Mouse (Mus musculus): Measurements from ENCODE around the gene Taf11.

Gene Taf11

DNA sequence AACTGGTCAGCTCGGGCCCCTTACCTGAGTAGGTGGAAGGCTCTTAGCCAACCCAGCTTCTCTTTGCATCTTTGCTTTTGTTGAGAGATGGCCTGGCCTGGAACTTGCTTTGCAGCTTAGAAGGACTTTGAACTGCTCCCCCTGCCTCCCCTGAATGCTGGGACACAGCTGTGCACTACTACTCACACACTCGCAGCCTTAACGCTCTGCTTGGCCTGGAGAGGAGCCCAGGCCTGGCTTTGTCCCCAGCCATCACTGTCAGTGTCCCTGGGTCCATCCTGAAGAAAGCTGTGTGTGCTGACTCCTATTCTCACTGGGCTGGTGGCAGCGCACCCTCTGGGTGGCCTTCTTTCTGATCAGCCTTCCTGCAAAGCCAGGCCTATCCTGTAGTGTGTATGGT, 11.0 kb upstream of the Taf11 start:
- DNase-seq (ENCODE audit: low spot score): no peak

DNA sequence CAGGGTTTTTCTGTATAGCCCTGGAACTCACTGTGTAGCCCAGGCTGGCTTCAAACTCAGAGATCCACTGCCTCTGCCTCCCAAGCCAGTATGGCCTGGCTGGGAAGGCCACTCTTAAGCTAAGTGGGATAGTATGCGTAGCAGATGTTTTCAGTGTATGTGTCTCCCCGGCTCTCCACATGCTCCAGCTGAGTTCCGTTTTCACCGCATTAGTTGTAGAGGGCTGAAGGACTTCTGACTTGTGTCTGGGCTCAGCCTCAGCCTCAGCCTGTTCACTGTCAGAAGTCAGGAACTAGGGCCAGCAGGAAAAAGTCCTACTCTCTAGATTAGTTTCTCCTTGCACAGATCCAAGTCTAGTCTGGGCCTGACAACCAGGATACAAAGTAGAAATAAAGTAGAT, 6.7 kb upstream of the Taf11 start:
- DNase-seq (ENCODE audit: low spot score): no peak

DNA sequence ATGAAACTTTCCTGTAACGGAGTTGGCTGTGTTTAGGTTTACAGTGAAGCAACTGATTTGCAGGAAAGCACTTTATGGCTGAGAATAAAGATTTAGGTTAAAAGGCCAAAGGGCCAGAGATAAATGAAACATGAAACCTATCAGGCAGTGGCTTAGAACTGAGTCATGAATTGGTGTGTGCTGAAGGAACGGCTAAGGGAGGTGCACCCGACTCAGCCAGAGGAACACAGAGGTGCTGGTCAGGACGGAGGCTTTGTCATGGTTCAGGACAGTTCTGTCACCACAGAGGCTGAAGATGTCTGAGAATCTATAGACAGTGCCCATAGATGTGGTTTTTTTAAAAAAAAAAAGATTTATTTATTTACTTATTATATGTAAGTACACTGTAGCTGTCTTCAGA, 5.1 kb upstream of the Taf11 start:
- no peak for DNase-seq (ENCODE audit: low spot score)

DNA sequence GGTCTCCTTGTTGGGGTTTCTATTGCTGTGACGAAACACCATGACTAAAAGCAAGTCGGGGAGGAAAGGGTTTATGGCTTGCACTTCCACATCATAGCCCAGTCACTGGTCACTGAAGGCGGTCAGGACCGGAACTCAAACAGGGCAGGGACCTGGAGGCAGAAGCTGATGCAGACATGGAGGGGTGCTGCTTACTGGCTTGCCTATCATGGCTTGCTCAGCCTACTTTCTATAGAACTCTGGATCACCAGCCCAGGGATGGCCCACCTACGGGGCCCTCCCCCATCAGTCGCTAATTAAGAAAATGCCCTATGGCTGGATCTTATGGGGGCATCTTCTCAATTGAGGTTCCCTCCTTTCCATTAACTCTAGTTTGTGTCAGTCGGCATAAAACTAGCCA, 1.7 kb upstream of the Taf11 start:
- no peak for DNase-seq (ENCODE audit: low spot score)

DNA sequence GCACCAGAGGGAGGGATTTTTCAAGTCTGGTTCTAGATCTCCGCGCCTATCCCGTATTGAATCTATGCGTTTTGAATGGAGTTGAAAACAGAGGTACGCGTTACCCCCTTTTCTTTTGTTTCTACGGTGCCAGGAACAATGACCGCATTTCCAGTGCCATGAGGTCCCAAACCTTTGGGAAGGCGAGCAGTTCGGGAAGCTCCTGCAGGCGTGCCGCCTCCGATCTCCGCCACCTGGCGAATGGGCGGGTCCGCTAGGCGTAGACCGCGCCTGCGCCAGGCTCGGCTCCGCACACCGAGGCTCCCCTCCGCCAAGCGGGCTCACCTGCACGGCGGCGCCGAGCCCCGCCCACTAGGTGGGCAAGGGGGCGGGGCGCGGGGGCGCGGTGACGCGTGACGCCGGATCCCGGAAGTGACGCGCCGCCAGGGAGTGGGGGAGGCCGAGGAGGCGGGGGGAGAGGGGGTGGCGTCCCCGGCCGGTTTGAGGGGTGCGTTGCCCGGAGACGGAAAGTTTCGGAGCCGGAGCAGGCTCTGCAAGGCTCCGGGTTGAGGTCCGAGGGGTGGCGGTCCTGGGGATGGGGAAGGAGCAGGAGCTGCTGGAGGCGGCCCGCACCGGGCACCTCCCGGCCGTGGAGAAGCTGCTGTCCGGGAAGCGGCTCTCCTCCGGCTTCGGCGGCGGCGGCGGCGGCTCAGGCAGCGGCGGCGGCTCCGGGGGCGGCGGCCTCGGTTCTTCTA, 589 bp downstream of the Taf11 start, which contains the start of gene Anks1:
TSS of gene Anks1 (plus strand) at position 419 of the 734 bp plus-strand sequence.
- peak; percentile 88 for DNase-seq (ENCODE audit: low spot score)

DNA sequence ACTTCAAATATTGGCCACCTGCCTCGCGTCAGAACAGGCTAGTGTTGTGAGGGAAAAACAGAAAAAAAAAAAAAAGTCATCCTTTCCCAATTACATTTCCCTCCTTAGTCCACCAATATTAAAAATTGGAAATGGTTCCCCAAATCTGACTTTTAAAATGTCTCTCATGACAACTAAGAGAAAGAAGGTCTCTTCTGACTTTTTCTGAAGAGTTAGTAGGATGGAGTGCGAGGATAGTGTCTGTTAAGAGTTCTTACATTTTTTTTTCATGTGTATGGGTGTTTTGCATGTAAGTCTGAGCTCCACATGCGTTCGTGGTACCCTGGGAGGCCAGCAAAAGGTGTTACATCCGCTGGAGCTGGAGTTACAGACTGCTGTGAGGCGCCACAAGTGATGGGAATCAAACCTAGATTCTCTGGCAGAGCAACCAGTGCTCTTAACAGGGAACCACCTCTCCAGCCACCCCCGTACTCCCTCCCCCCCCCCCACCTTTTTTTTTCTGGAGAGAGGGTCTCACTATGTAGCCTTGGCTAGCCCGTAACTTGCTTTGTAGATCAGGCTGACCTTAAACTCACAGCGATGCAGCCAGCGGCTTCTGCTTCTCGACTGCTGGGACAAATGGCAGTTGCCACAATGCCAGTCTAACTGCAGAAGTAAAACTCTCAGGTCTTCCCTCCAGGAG, 1.3 kb downstream of the Taf11 start:
- DNase-seq (ENCODE audit: low spot score): peak; percentile 52

DNA sequence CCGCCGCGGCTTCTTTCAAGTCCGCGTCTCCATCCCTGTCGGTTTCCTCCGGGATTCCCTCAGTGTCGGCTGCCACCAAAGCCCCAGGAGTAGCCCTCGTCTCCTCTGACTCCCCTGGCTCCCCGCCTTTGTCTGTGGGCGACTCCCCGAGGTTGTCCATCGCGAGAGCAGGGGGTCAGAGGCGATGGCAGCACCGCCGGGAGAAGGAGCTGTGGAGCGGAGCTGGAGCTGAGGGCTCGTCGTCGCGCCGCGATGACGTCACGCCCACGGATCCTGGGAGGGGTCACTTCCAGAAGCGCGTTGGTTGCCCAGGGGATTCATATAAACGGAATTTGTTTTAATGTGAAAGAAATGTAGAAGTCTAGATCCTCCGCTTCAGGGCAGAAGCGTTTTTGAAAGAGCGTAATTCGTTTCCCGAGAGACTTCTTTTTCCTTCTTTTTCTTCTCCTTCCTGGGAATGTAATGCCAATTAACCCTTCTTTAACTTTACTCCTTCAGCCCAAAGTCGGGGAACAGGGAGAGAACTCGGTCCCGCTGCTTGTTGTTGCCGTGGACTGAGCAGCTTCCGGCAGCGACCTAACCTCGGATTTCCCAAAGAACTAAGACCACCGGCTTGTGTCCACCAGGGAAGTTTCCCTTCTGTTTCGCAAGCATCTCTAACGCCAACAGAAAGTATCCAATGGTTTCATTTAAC, 2.0 kb downstream of the Taf11 start:
- peak; percentile 97 for DNase-seq (ENCODE audit: low spot score)

DNA sequence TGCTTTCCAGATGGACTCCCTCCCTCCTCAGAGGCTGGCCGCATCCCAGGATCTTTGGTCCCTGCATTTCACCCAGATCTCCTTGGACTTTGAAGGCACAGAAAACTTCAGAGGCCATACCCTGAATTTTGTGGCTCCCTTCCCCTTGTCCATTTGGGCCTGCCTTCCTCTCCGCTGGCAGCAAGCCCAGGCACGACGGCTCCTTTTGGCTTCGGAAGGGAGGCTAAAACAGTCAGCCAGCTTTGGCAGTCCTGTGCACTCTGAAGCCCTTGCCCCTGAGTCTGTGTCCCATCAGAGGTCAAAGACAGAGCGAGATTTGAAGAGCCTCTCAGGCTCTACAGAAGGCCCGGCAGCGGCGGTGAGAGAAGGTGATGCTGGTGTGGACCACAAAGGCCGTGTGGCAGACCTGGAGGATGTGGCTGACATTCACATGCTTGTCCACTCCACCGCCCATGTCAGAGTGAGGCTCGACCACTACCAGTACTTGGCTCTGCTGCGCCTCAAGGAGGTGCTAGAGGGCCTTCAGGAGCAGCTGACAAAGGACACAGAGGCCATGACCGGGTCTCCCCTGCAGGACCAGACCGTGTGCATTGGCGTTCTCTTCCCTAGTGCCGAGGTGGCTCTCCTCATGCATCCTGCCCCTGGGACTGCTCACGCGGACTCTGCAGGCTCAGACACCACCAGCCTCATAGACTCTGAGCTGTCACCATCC, 23.0 kb downstream of the Taf11 start:
- no peak for DNase-seq (ENCODE audit: low spot score)

DNA sequence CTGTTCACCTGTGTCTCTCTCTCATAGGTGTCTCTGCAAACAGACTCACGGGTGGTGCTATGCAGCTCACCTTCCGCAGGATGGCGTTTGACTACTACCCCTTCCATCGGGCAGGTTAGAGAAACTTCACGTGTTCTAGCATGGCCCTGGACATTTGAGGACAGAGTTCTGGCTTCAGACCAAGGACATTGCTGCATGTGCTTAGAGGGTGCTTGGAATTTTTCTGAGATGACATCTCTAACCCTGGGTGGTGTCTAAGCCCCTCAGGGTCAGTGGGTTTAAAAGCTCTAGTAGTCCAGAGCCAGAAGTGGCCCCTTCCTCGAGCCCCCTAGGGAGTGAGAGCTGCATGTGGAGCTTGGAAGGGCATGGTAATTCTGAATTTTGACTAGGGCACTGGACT, 25.6 kb downstream of the Taf11 start:
- DNase-seq (ENCODE audit: low spot score): no peak

DNA sequence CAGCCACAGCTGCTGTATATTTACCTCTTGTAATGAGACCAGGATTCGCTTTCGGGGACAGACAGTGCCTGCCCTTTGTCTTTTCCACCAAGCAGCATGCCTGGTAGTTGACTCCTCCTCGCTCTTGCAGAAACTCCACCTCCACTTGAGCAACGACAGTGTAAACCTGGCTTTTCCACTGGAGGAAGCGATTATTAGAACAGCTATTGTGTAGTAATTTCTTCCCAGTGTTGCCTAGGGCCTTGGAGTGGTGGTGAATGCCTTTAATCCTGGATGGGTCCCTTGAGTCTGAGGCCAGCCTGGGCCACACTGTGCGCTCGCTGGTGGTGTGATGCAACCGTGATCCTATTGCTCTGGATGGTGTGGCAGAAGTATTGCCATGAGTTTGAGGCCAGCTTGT, 26.5 kb downstream of the Taf11 start:
- DNase-seq (ENCODE audit: low spot score): no peak

DNA sequence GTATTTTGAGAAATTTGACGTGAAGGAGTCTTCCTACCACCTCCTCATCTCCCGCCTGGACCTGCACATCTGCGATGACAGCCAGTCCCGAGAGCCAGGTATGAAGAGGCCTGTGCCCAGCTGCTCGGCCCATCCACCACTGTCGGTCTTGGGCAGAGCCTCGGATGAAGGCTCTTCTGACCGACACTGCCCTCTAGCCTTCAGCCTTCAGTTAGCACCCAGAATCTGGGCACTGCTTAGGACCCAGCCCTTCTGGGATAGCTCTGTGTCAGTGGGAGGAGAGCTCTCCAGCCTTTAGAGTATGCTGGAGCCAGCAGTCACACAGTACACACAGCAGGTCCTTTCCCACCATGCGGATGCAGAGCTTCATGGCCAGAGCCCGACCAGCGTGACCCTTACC, 28.1 kb downstream of the Taf11 start:
- DNase-seq (ENCODE audit: low spot score): peak; percentile 64

DNA sequence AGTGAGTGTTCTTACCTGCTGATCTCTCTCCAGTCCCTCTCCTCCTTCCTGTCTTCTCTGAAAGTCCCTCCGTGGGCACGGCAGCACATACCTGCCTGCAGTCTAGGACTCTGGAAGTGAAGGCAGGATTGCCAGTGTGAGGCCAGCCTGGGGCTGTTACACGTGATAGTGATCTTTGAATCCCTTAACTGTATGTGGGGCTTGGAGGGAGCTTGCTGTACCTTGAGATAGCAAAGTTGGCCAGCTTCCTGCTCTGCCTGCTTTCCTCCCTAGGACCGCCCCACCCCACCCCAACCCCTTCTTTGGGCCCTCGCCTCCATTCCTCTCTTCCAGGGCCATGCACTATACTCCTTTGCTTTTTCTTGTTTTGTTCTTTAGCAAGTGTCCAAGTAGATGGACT, 35.1 kb downstream of the Taf11 start:
- no peak for DNase-seq (ENCODE audit: low spot score)

DNA sequence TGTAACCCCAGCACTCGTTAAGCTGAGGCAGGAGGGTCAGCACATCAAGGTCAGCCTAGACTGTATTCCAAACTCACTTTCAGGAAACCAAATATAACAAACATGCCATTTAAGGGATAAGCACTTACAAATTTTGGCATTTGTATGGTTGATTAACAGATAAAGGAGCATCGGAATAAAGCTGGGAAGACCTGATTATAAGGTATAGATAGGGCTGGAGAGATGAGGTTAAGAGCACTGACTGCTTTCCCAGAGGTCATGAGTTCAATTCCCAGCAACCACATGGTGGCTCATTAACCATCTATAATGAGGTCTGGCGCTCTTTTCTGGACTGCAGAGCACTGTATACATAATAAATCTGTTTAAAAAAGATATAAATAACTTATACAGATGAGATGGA, 36.1 kb downstream of the Taf11 start:
- peak; percentile 53 for DNase-seq (ENCODE audit: low spot score)

DNA sequence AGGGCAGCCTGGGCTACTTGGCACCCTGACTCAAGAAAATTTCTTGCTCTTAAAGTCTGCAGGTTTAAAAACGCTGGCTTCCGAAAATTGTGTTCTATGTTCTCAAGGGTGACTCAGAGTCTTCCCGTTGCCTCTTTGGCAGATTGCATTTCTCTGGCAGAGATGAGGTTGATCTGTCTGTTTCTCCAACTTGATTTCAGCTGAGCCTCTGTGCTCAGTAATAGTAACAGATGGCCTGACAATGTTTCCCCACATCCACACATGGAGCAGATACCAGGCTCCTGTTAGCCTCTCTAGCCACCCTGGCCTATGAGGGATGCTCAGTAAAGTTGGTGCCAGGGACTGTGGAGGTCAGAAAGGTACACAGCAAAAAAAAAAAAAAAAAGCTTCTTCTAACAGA, 37.8 kb downstream of the Taf11 start:
- no peak for DNase-seq (ENCODE audit: low spot score)

DNA sequence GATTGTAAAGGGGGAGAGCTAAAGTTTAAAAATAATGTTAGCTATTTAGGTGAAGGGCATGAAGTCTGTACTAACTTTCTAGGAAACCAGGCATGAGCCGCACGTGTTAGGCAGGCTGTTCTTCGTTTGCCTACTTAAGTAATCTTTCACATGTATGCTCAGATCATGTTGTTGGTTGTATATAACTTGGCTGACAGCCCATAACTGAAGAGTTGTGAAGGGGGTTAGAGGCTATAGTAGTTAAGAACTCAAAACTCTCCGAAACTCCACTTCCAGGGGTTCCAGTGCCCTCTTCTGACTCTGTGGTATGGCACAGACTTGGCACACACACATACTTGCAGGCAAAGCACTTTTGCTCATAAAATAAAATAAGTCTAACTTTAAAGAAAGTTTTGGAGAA, 42.9 kb downstream of the Taf11 start:
- no peak for DNase-seq (ENCODE audit: low spot score)

DNA sequence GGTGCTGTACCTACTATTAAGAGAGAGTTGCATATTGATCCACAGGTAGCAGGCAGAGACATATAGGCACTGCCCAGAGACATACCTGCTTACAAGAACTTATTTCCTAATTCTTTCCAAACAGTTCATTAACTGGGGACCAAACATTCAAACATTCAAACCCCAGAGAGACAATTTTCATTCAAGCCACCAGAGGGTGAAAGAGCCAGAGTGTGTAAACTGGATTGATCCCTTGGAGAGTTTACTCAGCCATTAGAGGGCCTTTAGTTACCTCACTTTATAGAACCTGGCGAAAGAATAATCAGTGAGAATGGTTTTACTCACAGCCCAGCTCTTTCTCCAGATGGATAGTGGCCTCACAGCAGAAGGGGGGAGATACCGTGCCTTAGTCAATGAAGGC, 44.2 kb downstream of the Taf11 start:
- no peak for DNase-seq (ENCODE audit: low spot score)

DNA sequence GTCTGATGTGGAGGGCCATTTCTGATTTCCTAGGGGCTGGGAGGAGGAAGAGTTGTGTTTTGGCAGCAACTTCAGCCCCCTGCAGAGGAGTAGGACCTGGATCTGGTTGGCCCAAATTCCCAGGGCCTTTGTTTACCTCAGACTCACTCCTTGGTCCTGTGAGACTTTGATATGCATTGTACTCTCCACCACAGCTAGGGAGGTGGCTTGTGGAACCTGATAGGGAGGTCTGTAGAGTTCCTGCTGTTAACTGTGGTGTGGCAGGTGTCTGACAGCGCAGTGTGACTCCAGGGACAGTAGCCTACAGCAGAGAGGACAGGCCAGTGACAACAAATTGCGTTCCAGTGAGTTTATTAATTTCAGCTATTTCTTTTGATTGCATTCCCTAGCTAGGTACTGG, 50.5 kb downstream of the Taf11 start:
- DNase-seq (ENCODE audit: low spot score): no peak

DNA sequence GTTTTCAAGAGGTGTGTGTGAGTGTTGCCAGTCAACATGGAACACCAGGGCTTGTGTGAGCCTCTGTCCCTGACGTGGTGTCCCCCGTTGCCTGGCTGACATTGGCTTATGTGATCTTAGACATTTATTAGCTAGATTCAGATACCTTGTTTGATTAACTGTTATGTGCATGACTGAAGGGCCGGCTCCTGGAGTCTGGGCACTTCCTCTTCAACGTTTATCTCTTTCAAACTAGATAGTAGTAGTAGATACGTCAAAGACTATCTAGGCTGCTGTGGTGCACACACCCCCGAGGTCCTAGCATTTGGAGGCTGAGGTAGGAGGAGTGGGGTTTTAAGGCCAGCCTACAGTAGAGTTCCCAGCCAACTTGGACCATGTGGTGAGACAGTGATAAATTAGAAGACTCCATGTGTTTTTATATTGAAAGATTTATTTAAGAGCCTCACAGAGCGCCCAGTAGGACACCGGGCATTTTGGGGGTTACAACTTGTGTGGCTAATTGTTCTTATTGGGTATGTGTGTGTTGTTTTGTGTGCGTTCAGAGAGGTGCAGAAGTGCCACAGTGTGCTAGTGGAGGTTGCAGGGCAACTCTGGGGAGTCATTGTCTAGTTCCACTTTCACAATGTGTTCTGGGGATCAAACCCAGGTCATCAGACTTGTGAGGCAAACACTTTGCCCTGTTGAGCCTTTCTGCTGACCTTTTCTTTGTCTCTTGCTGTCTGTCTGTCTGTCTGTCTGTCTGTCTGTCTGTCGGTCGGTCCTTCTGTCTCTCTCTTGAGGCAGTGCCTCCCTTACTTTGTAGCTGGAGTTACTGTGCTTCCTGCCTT, 51.8 kb downstream of the Taf11 start:
- no peak for DNase-seq (ENCODE audit: low spot score)

DNA sequence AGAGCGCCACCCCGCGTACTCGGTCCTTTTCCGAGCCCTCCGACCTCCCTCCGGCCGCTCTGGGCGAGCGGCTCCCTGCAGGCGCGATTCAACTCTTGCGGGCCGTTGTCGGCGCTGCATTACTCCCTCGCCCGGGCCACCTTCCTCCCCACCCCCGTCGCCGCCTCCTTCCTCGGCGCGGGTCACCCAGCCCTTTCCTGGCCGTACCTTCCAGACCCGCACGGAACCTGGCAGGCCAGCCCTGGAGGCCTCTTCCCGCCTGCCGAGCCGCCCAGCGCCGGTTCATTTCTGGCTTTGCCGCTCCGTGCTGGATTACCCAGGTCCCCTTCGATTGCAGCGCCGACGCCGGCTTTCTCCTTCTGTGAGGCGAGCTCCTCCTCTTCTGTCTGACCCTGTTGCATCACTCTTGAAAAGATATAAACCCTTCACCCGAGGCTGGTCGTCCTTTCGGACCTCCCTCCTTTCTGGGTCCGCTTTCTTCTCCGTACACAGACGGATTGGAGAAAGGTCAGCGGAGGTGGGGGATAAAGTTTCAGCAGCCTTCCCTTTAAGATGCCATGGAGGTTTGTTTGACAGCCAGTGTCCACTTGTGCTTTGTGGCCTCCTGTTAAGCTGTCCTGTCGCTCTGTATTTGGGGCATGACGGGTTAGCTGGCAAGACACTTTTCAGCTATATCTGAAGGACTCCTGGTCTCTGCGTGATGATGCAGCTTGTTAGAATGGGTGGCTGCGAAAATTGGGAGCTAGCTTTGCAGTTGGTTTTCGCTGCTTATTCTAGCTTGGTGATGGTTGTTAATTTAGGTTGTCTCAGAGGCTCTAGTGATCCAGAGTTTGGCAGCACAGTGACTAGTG, 52.6 kb downstream of the Taf11 start:
- DNase-seq (ENCODE audit: low spot score): peak; percentile 81

DNA sequence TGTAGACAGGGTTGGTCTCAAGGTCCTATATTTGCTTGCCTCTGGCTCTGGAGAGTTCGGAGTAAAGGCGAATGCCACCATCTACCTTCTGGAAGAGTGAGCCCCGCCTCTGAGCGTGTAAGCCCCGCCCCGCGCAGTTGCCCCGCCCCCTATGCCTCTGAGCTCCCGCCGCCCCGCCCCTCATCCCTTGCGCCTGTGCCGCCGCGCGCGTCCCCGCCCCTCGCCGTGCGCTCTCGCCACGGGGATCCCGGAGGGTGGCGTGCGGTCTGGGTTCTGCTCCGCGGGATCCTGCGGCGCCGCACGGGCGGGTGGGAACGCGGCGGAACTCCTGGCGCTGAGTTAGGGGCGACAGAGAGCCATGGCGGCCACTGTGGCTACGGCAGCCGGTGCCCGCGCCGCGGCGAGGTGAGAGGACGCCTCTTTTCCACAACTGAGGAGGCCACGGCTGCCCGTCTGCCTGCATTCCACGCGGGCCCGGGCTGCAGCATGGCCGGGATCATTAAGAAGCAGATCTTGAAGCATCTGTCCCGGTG, 53.3 kb downstream of the Taf11 start, which contains the start of gene Uhrf1bp1:
TSS of gene Uhrf1bp1 (plus strand) at position 177 of the 533 bp plus-strand sequence.
- DNase-seq (ENCODE audit: low spot score): peak; percentile 82
